Mouse (Mus musculus): ENCODE data around the gene Rps12-ps3. TPM values are rescaled to one million over a fixed set of nuclear protein-coding genes. Genes with fewer than 3 reads are reported as not detected.

The Rps12-ps3 gene
- polyA plus RNA-seq, 1 experiment from 2014 or later, result 16.3 TPM

- Histone ChIP-seq H3K4me2 (replicated peaks; ENCODE audit: low read depth, low read length) (no peak overlapping the region), H3K36me3 (ENCODE audit: control insufficient read depth, insufficient read depth, low read length) (no peaks in the 10 kb centered on the region), H3K9ac (ENCODE audit: low read depth, low read length) (no peak overlapping the region), H3K9me3 (ENCODE audit: control insufficient read depth, low read length) (no peaks in the 10 kb centered on the region), H3K4me3 (ENCODE audit: low read depth, low read length) (no peak overlapping the region), H3K4me1 (replicated peaks; ENCODE audit: control insufficient read depth, insufficient read depth, low read length) (no peaks in the 10 kb centered on the region), H3K27me3 (ENCODE audit: control insufficient read depth, insufficient read depth, low read length) (no peaks in the 10 kb centered on the region), H3K27ac (ENCODE audit: low read depth, low read length) (no peak overlapping the region)
- ATAC-seq (ENCODE audit: low FRiP score) (no peak), DNase-seq (ENCODE audit: low spot score) (peak; percentile 33)
These were observed 5.5 kb upstream of the Rps12-ps3 start for GRCm38 (mm10) chr19:59316571-59316970.

GRCm38 (mm10) chr19:59330816-59331225 lies 8.7 kb downstream of the Rps12-ps3 start:
- no peaks in the 10 kb centered on the region for H3K4me1 ChIP-seq (replicated peaks; ENCODE audit: control insufficient read depth, insufficient read depth, low read length)
- no peaks in the 10 kb centered on the region for H3K36me3 ChIP-seq (ENCODE audit: control insufficient read depth, insufficient read depth, low read length)
- H3K9me3 ChIP-seq (ENCODE audit: control insufficient read depth, low read length), result no peaks in the 10 kb centered on the region
- H3K27me3 ChIP-seq (ENCODE audit: control insufficient read depth, insufficient read depth, low read length), result no peaks in the 10 kb centered on the region
- ATAC-seq (ENCODE audit: low FRiP score), result no peak
- DNase-seq (ENCODE audit: low spot score), result no peak
- no peak overlapping the region for H3K9ac ChIP-seq (ENCODE audit: low read depth, low read length)
- no peak overlapping the region for H3K27ac ChIP-seq (ENCODE audit: low read depth, low read length)
- H3K4me3 ChIP-seq (ENCODE audit: low read depth, low read length), result no peak overlapping the region
- H3K4me2 ChIP-seq (replicated peaks; ENCODE audit: low read depth, low read length), result no peak overlapping the region

- DNase-seq (ENCODE audit: low spot score), result no peak
- Histone ChIP-seq H3K9me3 (ENCODE audit: control insufficient read depth, low read length) (no peaks in the 10 kb centered on the region), H3K36me3 (ENCODE audit: control insufficient read depth, insufficient read depth, low read length) (no peaks in the 10 kb centered on the region), H3K4me2 (replicated peaks; ENCODE audit: low read depth, low read length) (no peak overlapping the region), H3K9ac (ENCODE audit: low read depth, low read length) (no peak overlapping the region), H3K27ac (ENCODE audit: low read depth, low read length) (no peak overlapping the region), H3K4me3 (ENCODE audit: low read depth, low read length) (no peak overlapping the region), H3K27me3 (ENCODE audit: control insufficient read depth, insufficient read depth, low read length) (no peaks in the 10 kb centered on the region), H3K4me1 (replicated peaks; ENCODE audit: control insufficient read depth, insufficient read depth, low read length) (no peaks in the 10 kb centered on the region)
- ATAC-seq (ENCODE audit: low FRiP score), result no peak
- 100% methylated on average over 1 of the region's 1 CpGs for WGBS
These were observed 14.6 kb downstream of the Rps12-ps3 start for GRCm38 (mm10) chr19:59336655-59337054.

GRCm38 (mm10) chr19:59337872-59338681 lies 16.0 kb downstream of the Rps12-ps3 start:
- Histone ChIP-seq H3K4me1 (replicated peaks; ENCODE audit: control insufficient read depth, insufficient read depth, low read length) (no peaks in the 10 kb centered on the region), H3K9ac (ENCODE audit: low read depth, low read length) (no peak overlapping the region), H3K4me2 (replicated peaks; ENCODE audit: low read depth, low read length) (no peak overlapping the region), H3K27me3 (ENCODE audit: control insufficient read depth, insufficient read depth, low read length) (no peaks in the 10 kb centered on the region), H3K9me3 (ENCODE audit: control insufficient read depth, low read length) (no peaks in the 10 kb centered on the region), H3K4me3 (ENCODE audit: low read depth, low read length) (no peak overlapping the region), H3K27ac (ENCODE audit: low read depth, low read length) (no peak overlapping the region), H3K36me3 (ENCODE audit: control insufficient read depth, insufficient read depth, low read length) (no peaks in the 10 kb centered on the region)
- 93% methylated on average over 3 of the region's 3 CpGs for WGBS
- no peak for ATAC-seq (ENCODE audit: low FRiP score)
- no peak for DNase-seq (ENCODE audit: low spot score)

GRCm38 (mm10) chr19:59339908-59340307 lies 17.8 kb downstream of the Rps12-ps3 start:
- H3K27ac ChIP-seq (ENCODE audit: low read depth, low read length), result no peak overlapping the region
- no peak for ATAC-seq (ENCODE audit: low FRiP score)
- 89% methylated on average over 3 of the region's 3 CpGs for WGBS

GRCm38 (mm10) chr19:59342964-59343363 lies 20.9 kb downstream of the Rps12-ps3 start:
- Histone ChIP-seq H3K9ac (ENCODE audit: low read depth, low read length) (no peak overlapping the region), H3K27ac (ENCODE audit: low read depth, low read length) (no peak overlapping the region)
- ATAC-seq (ENCODE audit: low FRiP score), result no peak

More at GRCm38 (mm10) chr19:59339908-59340307, 17.8 kb downstream of the Rps12-ps3 start:
- Histone ChIP-seq H3K27me3 (ENCODE audit: control insufficient read depth, insufficient read depth, low read length) (no peaks in the 10 kb centered on the region), H3K9me3 (ENCODE audit: control insufficient read depth, low read length) (no peaks in the 10 kb centered on the region), H3K4me2 (replicated peaks; ENCODE audit: low read depth, low read length) (no peak overlapping the region), H3K4me3 (ENCODE audit: low read depth, low read length) (no peak overlapping the region), H3K9ac (ENCODE audit: low read depth, low read length) (no peak overlapping the region), H3K4me1 (replicated peaks; ENCODE audit: control insufficient read depth, insufficient read depth, low read length) (no peaks in the 10 kb centered on the region), H3K36me3 (ENCODE audit: control insufficient read depth, insufficient read depth, low read length) (no peaks in the 10 kb centered on the region)
- no peak for DNase-seq (ENCODE audit: low spot score)

GRCm38 (mm10) chr19:59344304-59344711 lies 22.2 kb downstream of the Rps12-ps3 start:
- Histone ChIP-seq H3K27ac (ENCODE audit: low read depth, low read length) (no peak overlapping the region), H3K4me3 (ENCODE audit: low read depth, low read length) (peak overlapping the region; percentile 89), H3K9me3 (ENCODE audit: control insufficient read depth, low read length) (no peaks in the 10 kb centered on the region), H3K4me1 (replicated peaks; ENCODE audit: control insufficient read depth, insufficient read depth, low read length) (no peaks in the 10 kb centered on the region), H3K9ac (ENCODE audit: low read depth, low read length) (peak overlapping the region; percentile 94), H3K27me3 (ENCODE audit: control insufficient read depth, insufficient read depth, low read length) (no peaks in the 10 kb centered on the region), H3K36me3 (ENCODE audit: control insufficient read depth, insufficient read depth, low read length) (no peaks in the 10 kb centered on the region), H3K4me2 (replicated peaks; ENCODE audit: low read depth, low read length) (peak overlapping the region; percentile 97)
- 2% methylated on average over 14 of the region's 14 CpGs for WGBS
- ATAC-seq (ENCODE audit: low FRiP score) (no peak), DNase-seq (ENCODE audit: low spot score) (peak; percentile 39)

More at GRCm38 (mm10) chr19:59342964-59343363, 20.9 kb downstream of the Rps12-ps3 start:
- Histone ChIP-seq H3K9me3 (ENCODE audit: control insufficient read depth, low read length) (no peaks in the 10 kb centered on the region), H3K4me1 (replicated peaks; ENCODE audit: control insufficient read depth, insufficient read depth, low read length) (no peaks in the 10 kb centered on the region), H3K36me3 (ENCODE audit: control insufficient read depth, insufficient read depth, low read length) (no peaks in the 10 kb centered on the region), H3K4me2 (replicated peaks; ENCODE audit: low read depth, low read length) (peak overlapping the region; percentile 97), H3K4me3 (ENCODE audit: low read depth, low read length) (peak overlapping the region; percentile 89), H3K27me3 (ENCODE audit: control insufficient read depth, insufficient read depth, low read length) (no peaks in the 10 kb centered on the region)
- WGBS, result 35% methylated on average over 2 of the region's 2 CpGs
- DNase-seq (ENCODE audit: low spot score), result no peak

GRCm38 (mm10) chr19:59345081-59345657 lies 23.1 kb downstream of the Rps12-ps3 start:
- H3K27ac ChIP-seq (ENCODE audit: low read depth, low read length), result peak overlapping the region; percentile 90
- H3K4me1 ChIP-seq (replicated peaks; ENCODE audit: control insufficient read depth, insufficient read depth, low read length), result no peaks in the 10 kb centered on the region
- WGBS, result 0% methylated on average over 52 of the region's 70 CpGs
- no peaks in the 10 kb centered on the region for H3K36me3 ChIP-seq (ENCODE audit: control insufficient read depth, insufficient read depth, low read length)
- peak overlapping the region; percentile 89 for H3K4me3 ChIP-seq (ENCODE audit: low read depth, low read length)
- DNase-seq (ENCODE audit: low spot score), result no peak
- ATAC-seq (ENCODE audit: low FRiP score), result peak; percentile 58
- no peaks in the 10 kb centered on the region for H3K9me3 ChIP-seq (ENCODE audit: control insufficient read depth, low read length)
- H3K27me3 ChIP-seq (ENCODE audit: control insufficient read depth, insufficient read depth, low read length), result no peaks in the 10 kb centered on the region
- peak overlapping the region; percentile 97 for H3K4me2 ChIP-seq (replicated peaks; ENCODE audit: low read depth, low read length)
- peak overlapping the region; percentile 94 for H3K9ac ChIP-seq (ENCODE audit: low read depth, low read length)
